Mouse (Mus musculus): ENCODE data around the gene Cdc42se2. TPM values are rescaled to one million over a fixed set of nuclear protein-coding genes. Genes with fewer than 3 reads are reported as not detected.

Gene Cdc42se2
- polyA plus RNA-seq, 1 experiment from 2014 or later, result 84.8 TPM

DNA sequence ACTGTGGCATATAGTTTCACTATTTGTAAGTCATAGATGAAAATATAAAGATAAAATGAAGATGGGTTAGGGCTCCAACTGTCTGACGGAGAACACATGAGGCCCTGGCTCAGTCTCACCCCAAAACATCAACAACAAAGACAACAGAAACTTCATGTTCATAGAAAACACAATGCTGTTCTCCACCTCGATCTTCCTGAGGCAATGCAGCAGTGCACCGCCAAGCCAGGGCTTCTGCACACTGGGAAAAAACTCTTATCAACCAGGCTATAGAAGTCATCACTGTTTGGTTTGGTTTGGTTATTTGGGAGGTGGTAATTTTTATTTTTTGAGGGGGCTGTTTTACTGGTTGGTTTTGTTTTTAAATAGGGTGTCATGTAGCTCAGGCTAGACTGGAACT is 3.0 kb downstream of the Cdc42se2 start:
- no peak for DNase-seq (ENCODE audit: low spot score)
- H3K27me3 ChIP-seq (ENCODE audit: insufficient read depth, poor library complexity, severe bottlenecking), result no peaks in the 10 kb centered on the region
- WGBS, result 88% methylated on average over 3 of the region's 3 CpGs
- no peak overlapping the region for H3K4me3 ChIP-seq
- H3K27ac ChIP-seq, result no peak overlapping the region
- H3K36me3 ChIP-seq, result no peaks in the 10 kb centered on the region
- H3K9me3 ChIP-seq, result no peaks in the 10 kb centered on the region
- peaks cover 12% of the 10 kb centered on the region; the same call in 1 of the 2 replicates for H3K4me1 ChIP-seq

DNA sequence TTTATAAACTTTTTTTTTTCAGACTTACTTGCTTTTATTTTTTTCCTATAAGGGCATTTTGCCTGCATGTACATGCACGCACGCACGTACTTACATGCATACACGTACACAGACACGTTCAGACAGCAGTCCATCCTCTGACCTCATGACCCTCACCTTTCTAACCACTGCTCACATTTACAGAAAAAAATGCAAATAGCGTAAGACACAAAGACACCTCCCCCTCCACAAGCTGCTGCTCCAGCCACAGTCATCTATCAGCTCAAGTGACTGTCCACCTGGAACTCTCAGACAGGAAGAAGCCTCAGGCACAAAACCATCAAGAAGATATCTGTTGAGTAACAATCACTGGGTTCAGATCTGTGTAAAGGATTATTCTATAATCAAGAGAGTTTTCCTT is 5.2 kb downstream of the Cdc42se2 start:
- Histone ChIP-seq H3K27me3 (ENCODE audit: insufficient read depth, poor library complexity, severe bottlenecking) (no peaks in the 10 kb centered on the region), H3K27ac (no peak overlapping the region), H3K4me1 (peaks cover 25% of the 10 kb centered on the region), H3K4me3 (no peak overlapping the region), H3K9me3 (no peaks in the 10 kb centered on the region), H3K36me3 (no peaks in the 10 kb centered on the region)
- WGBS, result 88% methylated on average over 6 of the region's 6 CpGs
- DNase-seq (ENCODE audit: low spot score), result no peak

DNA sequence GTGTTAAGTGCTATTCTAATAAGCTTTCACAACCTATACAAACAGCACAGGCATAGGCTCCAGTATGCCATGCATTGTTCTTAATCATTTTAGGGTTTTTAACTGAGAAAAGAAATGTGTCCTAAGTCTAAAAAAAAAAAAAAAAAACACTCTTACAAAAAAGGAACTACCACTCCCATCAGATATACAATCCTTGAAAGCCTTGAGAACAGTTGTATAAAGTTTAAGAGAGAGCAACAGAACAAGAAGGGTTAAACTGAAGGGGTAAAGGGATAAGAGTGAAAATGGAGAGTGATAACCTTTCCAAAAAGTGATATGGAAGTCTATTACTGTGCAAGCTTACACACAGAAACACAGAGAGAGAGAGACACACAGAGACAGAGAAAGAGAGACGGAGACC is 7.5 kb downstream of the Cdc42se2 start:
- peaks cover 37% of the 10 kb centered on the region for H3K4me1 ChIP-seq
- H3K27me3 ChIP-seq (ENCODE audit: insufficient read depth, poor library complexity, severe bottlenecking), result no peaks in the 10 kb centered on the region
- H3K9me3 ChIP-seq, result no peaks in the 10 kb centered on the region
- H3K36me3 ChIP-seq, result no peaks in the 10 kb centered on the region
- 86% methylated on average over 1 of the region's 1 CpGs for WGBS
- no peak overlapping the region for H3K27ac ChIP-seq
- DNase-seq (ENCODE audit: low spot score), result no peak
- no peak overlapping the region for H3K4me3 ChIP-seq

DNA sequence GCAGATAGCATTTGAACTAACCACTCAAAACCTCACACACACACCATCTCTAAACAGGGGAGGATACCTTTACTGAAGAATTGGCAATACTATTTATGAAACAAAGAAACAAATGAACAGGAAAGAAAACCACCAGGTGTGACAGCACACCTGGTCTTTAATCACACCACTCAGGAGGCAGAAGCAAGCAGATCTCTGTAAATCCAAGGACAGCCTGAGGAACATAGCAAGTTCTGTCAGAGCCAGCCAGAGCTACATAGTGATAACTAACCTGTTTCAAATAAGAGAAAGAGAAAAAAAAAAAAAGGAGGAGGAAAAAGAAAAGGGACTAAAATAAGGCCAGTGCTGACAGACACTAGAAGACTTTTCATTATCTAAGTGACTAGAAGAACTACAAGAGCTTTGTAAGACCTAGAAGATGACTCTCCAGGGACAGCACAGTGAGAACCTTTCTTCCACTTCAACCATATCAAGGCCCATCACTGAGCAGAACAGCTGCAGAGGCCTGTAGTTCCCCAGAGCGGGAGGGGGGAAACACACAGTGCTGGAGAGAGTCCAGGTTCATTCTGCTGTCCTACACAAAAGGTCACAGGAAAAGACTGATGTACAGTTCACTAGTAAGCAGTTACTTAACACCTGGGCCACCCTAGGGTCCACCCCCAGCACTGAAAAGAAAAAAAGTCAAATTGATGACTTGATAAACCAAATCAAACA is 9.2 kb downstream of the Cdc42se2 start:
- peaks cover 47% of the 10 kb centered on the region for H3K4me1 ChIP-seq
- no peak overlapping the region for H3K27ac ChIP-seq
- H3K36me3 ChIP-seq, result no peaks in the 10 kb centered on the region
- WGBS, result 43% methylated on average over 1 of the region's 1 CpGs
- H3K4me3 ChIP-seq, result no peak overlapping the region
- no peaks in the 10 kb centered on the region for H3K27me3 ChIP-seq (ENCODE audit: insufficient read depth, poor library complexity, severe bottlenecking)
- no peaks in the 10 kb centered on the region for H3K9me3 ChIP-seq
- no peak for DNase-seq (ENCODE audit: low spot score)

DNA sequence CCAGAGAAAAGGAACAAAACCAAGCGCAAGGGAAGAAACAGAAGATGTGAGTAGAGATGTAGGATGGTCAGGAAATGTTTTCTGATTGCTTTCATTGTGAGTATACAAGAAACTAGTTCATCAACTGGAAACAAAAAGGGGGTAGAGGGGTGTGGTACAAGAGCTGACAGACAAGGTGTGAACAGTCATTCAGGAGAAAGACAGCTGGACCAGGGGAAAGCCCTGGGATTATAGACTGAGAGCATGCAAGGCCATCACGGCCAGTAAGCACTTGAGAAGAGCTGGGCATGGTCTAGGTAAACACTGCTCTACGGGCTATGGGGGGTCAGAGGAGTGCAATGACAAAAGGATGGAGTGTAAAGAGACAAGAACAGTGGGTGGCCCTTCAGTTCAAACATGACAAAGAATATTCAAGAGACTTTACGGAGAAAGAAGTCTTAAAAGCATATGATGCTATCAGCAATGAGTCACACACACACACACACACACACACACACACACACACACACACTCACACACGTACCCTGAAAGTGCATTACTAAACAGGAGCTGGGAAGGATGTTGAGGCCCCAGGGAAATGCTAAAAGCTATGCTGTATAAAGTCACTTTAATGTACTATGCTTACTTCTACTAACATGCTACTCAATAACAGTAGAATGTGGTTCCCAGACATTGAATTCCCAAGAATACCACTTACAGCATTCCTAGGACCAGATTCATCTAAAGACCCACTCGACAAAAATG is 9.9 kb downstream of the Cdc42se2 start:
- DNase-seq (ENCODE audit: low spot score), result no peak
- 70% methylated on average over 6 of the region's 6 CpGs for WGBS
- Histone ChIP-seq H3K27ac (no peak overlapping the region), H3K36me3 (no peaks in the 10 kb centered on the region), H3K27me3 (ENCODE audit: insufficient read depth, poor library complexity, severe bottlenecking) (no peaks in the 10 kb centered on the region), H3K9me3 (no peaks in the 10 kb centered on the region), H3K4me3 (no peak overlapping the region), H3K4me1 (peaks cover 53% of the 10 kb centered on the region)

DNA sequence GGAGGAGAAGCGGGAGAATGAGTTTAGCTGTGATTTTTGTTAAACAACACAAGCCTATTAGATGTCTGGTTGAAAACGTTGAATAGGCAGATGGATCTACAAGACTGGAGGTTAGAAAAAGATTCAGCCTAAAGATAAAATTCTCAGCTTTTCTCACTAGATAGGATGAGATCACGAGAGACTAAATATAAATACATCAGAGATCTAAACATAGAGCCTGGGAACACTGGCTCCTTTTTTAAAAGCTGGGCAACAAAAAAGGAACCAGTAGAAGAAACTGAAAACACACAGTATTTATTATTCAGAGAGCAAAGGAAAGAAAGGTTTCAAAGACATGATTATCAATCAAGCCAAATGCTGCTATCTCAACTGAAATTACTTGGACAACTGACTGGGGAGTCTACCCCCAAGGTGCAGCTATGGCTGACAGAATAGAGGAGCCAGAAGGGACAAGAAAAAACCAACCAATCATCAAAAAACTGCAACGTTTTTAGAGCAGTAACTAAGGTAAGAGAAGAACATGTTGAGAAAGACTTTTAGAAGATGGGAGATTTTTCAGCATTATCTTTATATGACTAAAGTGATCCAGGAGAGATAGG is 10.6 kb downstream of the Cdc42se2 start:
- no peak overlapping the region for H3K27ac ChIP-seq
- WGBS, result 61% methylated on average over 4 of the region's 4 CpGs
- peaks cover 56% of the 10 kb centered on the region for H3K4me1 ChIP-seq
- no peak for DNase-seq (ENCODE audit: low spot score)
- H3K4me3 ChIP-seq, result no peak overlapping the region
- no peaks in the 10 kb centered on the region for H3K9me3 ChIP-seq
- H3K27me3 ChIP-seq (ENCODE audit: insufficient read depth, poor library complexity, severe bottlenecking), result no peaks in the 10 kb centered on the region
- H3K36me3 ChIP-seq, result no peaks in the 10 kb centered on the region

DNA sequence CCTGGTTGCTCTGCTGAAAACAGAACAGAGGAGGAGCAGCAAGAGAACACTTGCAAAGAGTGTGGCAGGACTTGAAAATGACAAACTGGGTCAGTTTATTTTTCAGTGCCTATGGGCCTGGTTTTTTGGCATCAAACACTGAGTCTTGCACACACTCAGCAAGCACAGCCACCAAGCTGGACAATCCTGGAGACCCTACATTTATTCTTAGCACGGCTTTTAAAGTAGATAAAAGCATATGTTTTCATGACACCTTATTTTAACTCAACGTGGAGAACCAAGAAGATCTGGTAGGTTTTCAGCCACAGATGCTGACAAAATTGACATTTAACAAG is 11.1 kb downstream of the Cdc42se2 start:
- 61% methylated on average over 2 of the region's 2 CpGs for WGBS
- no peak overlapping the region for H3K4me3 ChIP-seq
- DNase-seq (ENCODE audit: low spot score), result no peak
- H3K9me3 ChIP-seq, result no peaks in the 10 kb centered on the region
- H3K27ac ChIP-seq, result no peak overlapping the region
- H3K36me3 ChIP-seq, result no peaks in the 10 kb centered on the region
- peaks cover 56% of the 10 kb centered on the region for H3K4me1 ChIP-seq
- no peaks in the 10 kb centered on the region for H3K27me3 ChIP-seq (ENCODE audit: insufficient read depth, poor library complexity, severe bottlenecking)

DNA sequence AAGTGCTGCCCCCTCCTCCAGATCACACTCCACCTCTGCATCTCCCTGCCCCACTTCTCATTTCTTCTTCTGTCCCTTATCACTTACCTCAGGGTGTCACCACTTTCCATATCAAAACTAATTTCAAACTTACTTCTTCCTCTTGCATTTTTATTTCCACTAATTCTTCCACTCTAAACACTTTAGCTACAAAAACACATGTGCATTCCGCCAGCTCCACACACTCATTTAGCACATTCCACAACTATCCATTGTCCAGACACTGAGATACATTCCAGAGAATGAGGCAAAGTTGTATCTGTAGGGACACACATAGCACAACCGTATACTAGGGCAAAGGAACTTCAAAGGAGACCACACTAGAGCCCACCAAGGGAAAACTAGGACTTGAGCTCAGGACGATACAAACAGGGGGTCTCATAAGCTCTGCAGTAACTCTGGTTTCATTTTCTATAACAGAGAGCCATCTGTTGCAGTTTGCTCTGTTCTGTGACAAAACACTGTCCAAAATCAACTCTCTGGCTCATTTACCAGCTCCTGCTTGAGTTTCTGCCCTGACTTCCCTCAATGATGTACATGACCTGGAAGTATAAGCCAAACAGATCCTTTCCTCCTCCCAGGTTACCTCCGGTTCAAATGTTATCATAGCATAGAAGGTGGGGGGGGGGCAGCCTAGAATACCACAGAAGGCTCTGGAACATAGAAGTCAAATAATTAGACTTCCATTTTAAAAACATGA is 11.7 kb downstream of the Cdc42se2 start:
- H3K36me3 ChIP-seq, result no peaks in the 10 kb centered on the region
- no peak for DNase-seq (ENCODE audit: low spot score)
- no peak overlapping the region for H3K4me3 ChIP-seq
- no peak overlapping the region for H3K27ac ChIP-seq
- peaks cover 56% of the 10 kb centered on the region for H3K4me1 ChIP-seq
- no peaks in the 10 kb centered on the region for H3K27me3 ChIP-seq (ENCODE audit: insufficient read depth, poor library complexity, severe bottlenecking)
- no peaks in the 10 kb centered on the region for H3K9me3 ChIP-seq
- 56% methylated on average over 4 of the region's 4 CpGs for WGBS

DNA sequence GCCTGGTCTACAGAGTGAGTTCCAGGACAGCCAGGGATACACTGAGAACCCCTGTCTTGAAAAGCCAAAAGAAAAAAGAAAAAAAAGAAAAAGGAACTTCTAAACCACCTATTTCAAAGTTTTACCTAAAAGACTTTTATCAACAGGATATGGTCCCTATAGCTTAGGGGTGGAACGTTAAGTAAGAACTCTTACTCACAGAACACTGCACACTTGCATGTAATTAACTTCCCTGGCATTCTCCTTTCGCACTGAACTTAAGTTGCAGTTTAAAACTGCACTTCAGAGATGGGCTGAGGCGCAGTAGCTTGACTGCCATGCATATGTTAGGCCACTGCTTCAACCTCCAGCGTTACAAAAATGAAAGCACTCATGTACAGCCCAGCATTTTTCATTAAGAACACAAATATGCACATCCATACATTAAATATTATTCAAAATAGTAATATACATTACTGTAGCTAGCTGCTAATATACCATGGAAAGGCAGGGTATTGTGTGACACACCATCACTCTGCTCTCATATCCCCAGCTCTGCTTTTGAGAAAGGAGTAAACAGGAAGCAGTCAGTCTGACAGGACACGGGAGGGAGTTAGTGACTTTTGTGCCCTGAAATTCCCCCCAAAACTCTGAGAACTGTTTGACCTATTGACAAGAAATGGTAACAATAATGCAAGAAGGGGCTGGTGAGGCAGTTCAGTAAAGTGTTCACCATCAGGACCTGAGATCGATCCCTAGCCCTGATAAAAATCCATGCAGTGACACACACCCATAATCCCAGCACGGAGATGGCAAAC is 13.0 kb downstream of the Cdc42se2 start:
- no peaks in the 10 kb centered on the region for H3K36me3 ChIP-seq
- H3K9me3 ChIP-seq, result no peaks in the 10 kb centered on the region
- H3K27ac ChIP-seq, result no peak overlapping the region
- H3K4me3 ChIP-seq, result no peak overlapping the region
- peaks cover 55% of the 10 kb centered on the region for H3K4me1 ChIP-seq
- 73% methylated on average over 7 of the region's 7 CpGs for WGBS
- no peak for DNase-seq (ENCODE audit: low spot score)
- no peaks in the 10 kb centered on the region for H3K27me3 ChIP-seq (ENCODE audit: insufficient read depth, poor library complexity, severe bottlenecking)

DNA sequence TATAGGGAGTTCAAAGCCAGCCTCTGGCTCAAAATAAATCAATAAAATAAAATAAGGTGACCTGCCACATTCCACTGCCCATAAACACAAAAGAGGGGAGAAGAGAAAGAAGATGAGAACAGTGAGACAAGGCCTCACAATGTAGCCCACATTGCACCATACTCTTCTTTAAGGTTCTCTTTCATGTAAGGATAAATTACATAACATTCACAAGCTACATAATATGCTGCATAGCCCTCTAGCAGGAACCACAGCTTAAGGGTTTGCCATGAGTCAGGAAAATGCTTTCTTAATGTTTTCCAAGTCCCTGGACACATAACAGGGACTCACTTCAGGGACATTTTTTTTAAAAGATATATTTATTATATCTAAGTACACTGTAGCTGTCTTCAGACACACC is 15.9 kb downstream of the Cdc42se2 start:
- H3K36me3 ChIP-seq, result no peaks in the 10 kb centered on the region
- H3K4me1 ChIP-seq, result peaks cover 43% of the 10 kb centered on the region
- no peaks in the 10 kb centered on the region for H3K27me3 ChIP-seq (ENCODE audit: insufficient read depth, poor library complexity, severe bottlenecking)
- no peak overlapping the region for H3K27ac ChIP-seq
- no peak overlapping the region for H3K4me3 ChIP-seq
- DNase-seq (ENCODE audit: low spot score), result no peak
- H3K9me3 ChIP-seq, result no peaks in the 10 kb centered on the region

DNA sequence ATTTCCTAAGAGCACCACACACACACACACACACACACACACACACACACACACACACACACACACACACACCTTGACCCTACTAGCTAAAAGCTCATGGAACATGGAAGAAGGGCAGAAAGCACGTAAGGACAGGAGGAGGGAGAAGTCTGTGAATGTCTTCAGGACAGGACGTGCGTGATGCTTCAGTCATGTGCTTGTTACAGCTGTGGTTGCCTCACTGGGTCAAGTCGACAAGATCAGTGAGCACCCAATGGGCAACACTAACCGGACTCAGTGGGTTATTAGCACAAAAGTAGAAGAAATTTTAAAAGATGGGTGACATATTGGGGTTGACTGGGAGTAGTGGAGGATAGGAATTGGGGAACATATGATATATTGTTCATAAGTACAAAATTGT is 17.6 kb downstream of the Cdc42se2 start:
- Histone ChIP-seq H3K4me3 (no peak overlapping the region), H3K36me3 (no peaks in the 10 kb centered on the region), H3K9me3 (no peaks in the 10 kb centered on the region), H3K4me1 (peaks cover 30% of the 10 kb centered on the region), H3K27ac (no peak overlapping the region), H3K27me3 (ENCODE audit: insufficient read depth, poor library complexity, severe bottlenecking) (no peaks in the 10 kb centered on the region)
- DNase-seq (ENCODE audit: low spot score), result no peak
- 82% methylated on average over 5 of the region's 5 CpGs for WGBS

DNA sequence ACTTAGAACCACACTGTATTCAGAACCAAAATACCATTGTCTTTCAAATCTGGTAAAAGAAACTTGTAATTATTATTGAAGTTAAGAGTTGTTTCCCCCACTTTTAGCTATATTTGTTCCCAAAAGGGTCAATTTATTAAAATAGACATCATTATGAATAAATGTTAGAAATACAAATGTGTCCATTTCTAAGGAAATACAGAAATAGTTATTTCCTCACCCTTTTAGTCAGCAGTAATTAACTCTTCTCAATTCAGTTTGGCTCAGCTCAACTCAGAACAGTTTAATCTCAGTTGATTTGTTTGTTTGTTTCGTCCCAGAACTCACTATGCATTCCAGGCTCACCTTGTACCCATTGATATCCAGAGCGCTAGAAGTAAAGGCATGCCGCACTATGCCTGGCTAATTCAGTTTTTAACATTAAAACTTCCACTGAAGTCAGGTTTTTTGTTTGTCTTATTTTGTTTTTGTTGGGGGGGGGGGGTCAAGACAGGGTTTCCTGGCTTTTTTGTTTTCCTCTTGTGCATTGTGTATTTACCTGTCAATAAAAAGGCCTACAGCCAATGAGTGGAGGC is 19.3 kb downstream of the Cdc42se2 start:
- H3K36me3 ChIP-seq, result no peaks in the 10 kb centered on the region
- no peak overlapping the region for H3K27ac ChIP-seq
- H3K9me3 ChIP-seq, result no peaks in the 10 kb centered on the region
- 91% methylated on average over 3 of the region's 3 CpGs for WGBS
- H3K27me3 ChIP-seq (ENCODE audit: insufficient read depth, poor library complexity, severe bottlenecking), result no peaks in the 10 kb centered on the region
- DNase-seq (ENCODE audit: low spot score), result no peak
- no peak overlapping the region for H3K4me3 ChIP-seq
- peaks cover 26% of the 10 kb centered on the region for H3K4me1 ChIP-seq
